Comparison of ENCODE assay signal across 16 mouse cellular contexts in genomic region chr17:29428826-29429225, GRCm38 (mm10).
DNase-seq lines count a peak whose midpoint lies in the region; ATAC-seq and TF ChIP-seq lines count a peak whose summit lies in the region.
"Had no signal": no experiment of that assay in that cellular context is flagged by ENCODE, and none has a peak within 500 bp of the region (broad histone marks: within the 10 kb centered on the region; RNA-seq: fewer than 3 reads in every experiment).

No protein-coding gene starts in this region.

- peaks cover 24 to 75% of the 10 kb centered on the region in 2 experiments for H3K4me1 ChIP-seq in CH12.LX (ENCODE audit: control insufficient read depth in 1 of 2, insufficient read depth in 2 of 2)
- H3K4me1 ChIP-seq in intestine, embryonic 15.5 days (replicated peaks) = peaks cover 7% of the 10 kb centered on the region; the same call in 1 of the 2 replicates
- H3K4me1 ChIP-seq: forebrain, embryonic 13.5 days had no signal

- no peak overlapping the region for H3K27ac ChIP-seq in CH12.LX (ENCODE audit: insufficient read depth, low read depth)
- no peak overlapping the region for H3K27ac ChIP-seq in intestine, embryonic 15.5 days
- H3K27ac ChIP-seq: forebrain, embryonic 13.5 days; hindbrain, postnatal 0 days; neural tube, embryonic 12.5 days had no signal

- peaks cover 3 to 70% of the 10 kb centered on the region in 2 experiments for H3K36me3 ChIP-seq in CH12.LX (replicated peaks in 1 of 2; ENCODE audit: control insufficient read depth in 1 of 2, insufficient read depth in 1 of 2, low read length in 1 of 2)
- H3K36me3 ChIP-seq in intestine, embryonic 15.5 days = no peaks in the 10 kb centered on the region
- H3K36me3 ChIP-seq: heart, embryonic 12.5 days; kidney, embryonic 15.5 days; neural tube, embryonic 12.5 days had no signal

- DNase-seq in thymus, postnatal 0 days (ENCODE audit: low spot score) = peak; percentile 51
- no peak for DNase-seq in thymus, postnatal 4 days
- DNase-seq in CH12.LX (ENCODE audit: extremely low read depth) = no peak
- DNase-seq in frontal cortex, adult 2 months (ENCODE audit: extremely low spot score in 1 of 2, low spot score in 1 of 2) = no peak
- DNase-seq: cerebellum, postnatal 14 days; gastrocnemius, postnatal 36 days; layer of hippocampus, postnatal 36 days; right cerebral cortex, postnatal 25 days had no signal

- in situ Hi-C loops in CH12.LX (cut with MboI; ENCODE audit: low pct_ligation_motif_present, low pct_unique_long_range_greater_than_20kb, low sequenced_read_pairs) = no loop called here

- 30% methylated on average over 2 of the region's 2 CpGs for WGBS in intestine, embryonic 15.5 days

- ATAC-seq in intestine, embryonic 15.5 days = no peak
- ATAC-seq in neutrophil, adult 5-6 weeks (ENCODE audit: extremely low read depth, insufficient number of reproducible peaks, low FRiP score, poor library complexity, severe bottlenecking) = peak; percentile 50; the same call in 1 of the 2 replicates
- ATAC-seq in erythroblast, adult 5-6 weeks (replicated peaks; ENCODE audit: low FRiP score, poor library complexity, severe bottlenecking) = no peak
- ATAC-seq: forebrain, embryonic 13.5 days; hindbrain, postnatal 0 days had no signal

- dilution Hi-C loops in CH12.LX (cut with MboI; ENCODE audit: extremely low pct_ligation_motif_present, extremely low pct_unique_long_range_greater_than_20kb, low sequenced_read_pairs) = no loop called here

- H3K4me2 ChIP-seq in CH12.LX (ENCODE audit: insufficient read depth, low read depth, poor library complexity, severe bottlenecking) = no peak overlapping the region
- no peak overlapping the region for H3K4me2 ChIP-seq in intestine, embryonic 15.5 days (replicated peaks)
- H3K4me2 ChIP-seq: forebrain, embryonic 13.5 days; heart, embryonic 12.5 days; neural tube, embryonic 12.5 days had no signal

- no peak overlapping the region for H3K4me3 ChIP-seq in CH12.LX (replicated peaks in 1 of 3; ENCODE audit: low read depth in 2 of 3, low read length in 2 of 3, poor library complexity in 1 of 3)
- H3K4me3 ChIP-seq in intestine, embryonic 15.5 days (replicated peaks) = no peak overlapping the region
- H3K4me3 ChIP-seq: forebrain, embryonic 13.5 days; heart, embryonic 12.5 days; kidney, embryonic 15.5 days; neural tube, embryonic 12.5 days had no signal

- H3K9me3 ChIP-seq in CH12.LX (replicated peaks; ENCODE audit: low read length) = peaks cover 4% of the 10 kb centered on the region
- H3K9me3 ChIP-seq in intestine, embryonic 15.5 days = no peaks in the 10 kb centered on the region
- H3K9me3 ChIP-seq: forebrain, embryonic 13.5 days; heart, embryonic 12.5 days; kidney, embryonic 15.5 days; neural tube, embryonic 12.5 days had no signal

- TF ChIP-seq RAD21 in CH12.LX (IDR thresholded peaks at IDR 0.05; ENCODE audit: low read depth, low read length) = no peak; the same call in 1 of the 2 replicates

- no peak overlapping the region for H3K9ac ChIP-seq in CH12.LX (ENCODE audit: insufficient read depth, low read depth)
- peak overlapping the region; percentile 3; the same call in 1 of the 2 replicates for H3K9ac ChIP-seq in intestine, embryonic 15.5 days
- H3K9ac ChIP-seq: forebrain, embryonic 13.5 days had no signal

- TF ChIP-seq CTCF in CH12.LX (conservative IDR thresholded peaks at IDR 0.05 in 1 of 2, IDR thresholded peaks at IDR 0.05 in 1 of 2; ENCODE audit: low read depth in 2 of 2, low read length in 2 of 2) = peak in 1 of 2 experiments; percentile 30; a peak in 2 of 4 replicates

- no peak for TF ChIP-seq EP300 in CH12.LX (IDR thresholded peaks at IDR 0.05; ENCODE audit: low read length)

- TF ChIP-seq POLR2A in CH12.LX (IDR thresholded peaks at IDR 0.05; ENCODE audit: low read depth, low read length) = no peak

- peaks cover 7% of the 10 kb centered on the region for H3K79me2 ChIP-seq in CH12.LX (replicated peaks; ENCODE audit: control insufficient read depth, extremely low read depth, insufficient read depth, poor library complexity, severe bottlenecking)

- no peaks in the 10 kb centered on the region for H3K27me3 ChIP-seq in CH12.LX (replicated peaks)
- H3K27me3 ChIP-seq in intestine, embryonic 15.5 days (replicated peaks) = no peaks in the 10 kb centered on the region
- H3K27me3 ChIP-seq: forebrain, embryonic 13.5 days; heart, embryonic 12.5 days; kidney, embryonic 15.5 days; neural tube, embryonic 12.5 days had no signal

TF ChIP-seq in CH12.LX, 34 proteins besides CTCF, POLR2A, EP300 and RAD21:
- TF ChIP-seq BHLHE40 (IDR thresholded peaks at IDR 0.05; ENCODE audit: low read depth, low read length) (peak; percentile 15; the same call in 1 of the 2 replicates), MEF2A (IDR thresholded peaks at IDR 0.05; ENCODE audit: borderline replicate concordance, low read depth, low read length) (no peak)
